13 mouse cellular contexts compared by ENCODE assay signal in genomic region chr11:5037146-5037854, GRCm38 (mm10). TPM values are rescaled to one million over a fixed set of nuclear protein-coding genes. Genes with fewer than 3 reads are reported as not detected.
A peak's percentile ranks its signal among the peaks of the same experiment; 100 is the strongest.
DNase-seq lines count a peak whose midpoint lies in the region; ATAC-seq lines count a peak whose summit lies in the region.
"Had no signal": no experiment of that assay in that cellular context is flagged by ENCODE, and none has a peak within 500 bp of the region (broad histone marks: within the 10 kb centered on the region; RNA-seq: fewer than 3 reads in every experiment).

No protein-coding gene starts in this region.

- peak; percentile 54 to 65 for DNase-seq in heart, adult 18-20 months
- DNase-seq in heart, postnatal 25 days (ENCODE audit: low spot score), result no peak
- DNase-seq in urinary bladder, postnatal 14 days (ENCODE audit: low spot score), result peak; percentile 72
- DNase-seq in urinary bladder, postnatal 10 days (ENCODE audit: low spot score), result no peak
- peak; percentile 77 to 83 for DNase-seq in cerebellum, postnatal 36 days
- no peak for DNase-seq in spleen, adult 12 weeks (ENCODE audit: low spot score)
- no peak for DNase-seq in right cerebral cortex, postnatal 14 days
- DNase-seq: B cell, adult 2 months; lung, adult 18-20 months; thymus, adult 18-20 months had no signal

- ATAC-seq in CD4-positive, CD25-positive, alpha-beta regulatory T cell, adult 4 months, result no peak
- ATAC-seq: forebrain, embryonic 16.5 days; intestine, postnatal 0 days had no signal

- intact Hi-C loops in heart, postnatal 25 days (cut with DNase I), result no loop called here

RNA-seq across cellular contexts. Expression of gene Rasl10a, which starts 20.6 kb away (rescaled TPM):
- total RNA-seq in heart, adult 18-20 months (2021), result 1 to 10 TPM; 3.8 to 5.6 TPM
- total RNA-seq in heart, postnatal 25 days (2021), result 1 to 10 TPM; 2.4 to 5.3 TPM
- not detected for polyA plus RNA-seq in CD4-positive, CD25-positive, alpha-beta regulatory T cell, adult 4 months (2017; shearing (Covaris generic))

RNA-seq across cellular contexts. Expression of gene Gas2l1, which starts 27.8 kb away (rescaled TPM):
- total RNA-seq in heart, adult 18-20 months (2021), result 10 to 100 TPM; 16.1 to 17.6 TPM
- total RNA-seq in heart, postnatal 25 days (2021), result 10 to 100 TPM; 19.0 to 21.2 TPM
- polyA plus RNA-seq in CD4-positive, CD25-positive, alpha-beta regulatory T cell, adult 4 months (2017; shearing (Covaris generic)), result under 1 TPM; 0.35 to 0.71 TPM

RNA-seq across cellular contexts. Expression of gene Ap1b1, which starts 50.7 kb away (rescaled TPM):
- total RNA-seq in heart, adult 18-20 months (2021), result 10 to 100 TPM; 49.7 to 58.1 TPM
- total RNA-seq in heart, postnatal 25 days (2021), result 10 to 100 TPM; 53.1 to 58.1 TPM
- polyA plus RNA-seq in CD4-positive, CD25-positive, alpha-beta regulatory T cell, adult 4 months (2017; shearing (Covaris generic)), result 10 to 100 TPM; 43.6 to 77.5 TPM

Comparison
In these comparisons a context has a peak if more than half of its experiments do, and no peak if none do; other contexts are left out.
1. DNase-seq: peak in heart, adult 18-20 months (2 of 2), urinary bladder, postnatal 14 days (single experiment) and cerebellum, postnatal 36 days (2 of 2); none in heart, postnatal 25 days (single experiment), urinary bladder, postnatal 10 days (single experiment), spleen, adult 12 weeks (single experiment) and right cerebral cortex, postnatal 14 days (single experiment).